8 mouse cellular contexts compared by ENCODE assay signal in genomic region chr4:144930366-144930765, GRCm38 (mm10). TPM values are rescaled to one million over a fixed set of nuclear protein-coding genes. Genes with fewer than 3 reads are reported as not detected.
DNase-seq lines count a peak whose midpoint lies in the region; ATAC-seq lines count a peak whose summit lies in the region.

No protein-coding gene starts in this region.

- WGBS in forebrain, embryonic 14.5 days = 47% methylated on average over 10 of the region's 10 CpGs
- 39% methylated on average over 10 of the region's 10 CpGs for WGBS in midbrain, embryonic 16.5 days

- H3K9ac ChIP-seq in forebrain, embryonic 14.5 days (ENCODE audit: low read length) = no peak overlapping the region
- H3K9ac ChIP-seq in midbrain, embryonic 16.5 days (ENCODE audit: low read depth, low read length) = no peak overlapping the region

- no peak overlapping the region for H3K4me2 ChIP-seq in forebrain, embryonic 14.5 days (ENCODE audit: low read length)
- no peak overlapping the region for H3K4me2 ChIP-seq in midbrain, embryonic 16.5 days (ENCODE audit: low read length)

- H3K9me3 ChIP-seq in forebrain, embryonic 14.5 days (replicated peaks; ENCODE audit: control insufficient read depth, low read length) = no peaks in the 10 kb centered on the region
- H3K9me3 ChIP-seq in midbrain, embryonic 16.5 days (replicated peaks; ENCODE audit: control insufficient read depth, low read length, poor library complexity, severe bottlenecking) = no peaks in the 10 kb centered on the region

- no peaks in the 10 kb centered on the region for H3K27me3 ChIP-seq in forebrain, embryonic 14.5 days (replicated peaks; ENCODE audit: control insufficient read depth, insufficient read depth, low read length)
- H3K27me3 ChIP-seq in midbrain, embryonic 16.5 days (ENCODE audit: control insufficient read depth, insufficient read depth, low read depth, low read length) = no peaks in the 10 kb centered on the region

- H3K36me3 ChIP-seq in forebrain, embryonic 14.5 days (ENCODE audit: control insufficient read depth, insufficient read depth, low read length) = no peaks in the 10 kb centered on the region
- H3K36me3 ChIP-seq in midbrain, embryonic 16.5 days (ENCODE audit: control insufficient read depth, insufficient read depth, low read length) = no peaks in the 10 kb centered on the region

- ATAC-seq in forebrain, embryonic 14.5 days = peak; percentile 66
- peak; percentile 83 for ATAC-seq in midbrain, embryonic 16.5 days

- no peaks in the 10 kb centered on the region for H3K4me1 ChIP-seq in forebrain, embryonic 14.5 days (ENCODE audit: control insufficient read depth, insufficient read depth, low read length)
- no peaks in the 10 kb centered on the region for H3K4me1 ChIP-seq in midbrain, embryonic 16.5 days (ENCODE audit: control insufficient read depth, insufficient read depth, low read length)

- H3K27ac ChIP-seq in forebrain, embryonic 14.5 days (ENCODE audit: low read depth, low read length) = no peak overlapping the region
- H3K27ac ChIP-seq in midbrain, embryonic 16.5 days (ENCODE audit: low read length) = peak overlapping the region; percentile 54

- peak; percentile 73 to 89 for DNase-seq in adrenal gland, adult (ENCODE audit: inconsistent age in 2 of 2, low spot score in 1 of 2)
- DNase-seq in adrenal gland, postnatal 4 days (ENCODE audit: low spot score in 2 of 2) = no peak
- peak; percentile 85 for DNase-seq in adrenal gland, postnatal 10 days
- peak; percentile 39 for DNase-seq in forebrain, embryonic 14.5 days (ENCODE audit: low spot score)
- peak; percentile 93 to 95 for DNase-seq in heart, postnatal 10 days
- DNase-seq in layer of hippocampus, postnatal 10 days (ENCODE audit: low spot score in 2 of 2) = peak; percentile 44 to 46
- DNase-seq in yolk sac, embryonic 10.5 days (ENCODE audit: low spot score) = peak; percentile 68

- H3K4me3 ChIP-seq in forebrain, embryonic 14.5 days (ENCODE audit: low read depth, low read length) = no peak overlapping the region
- no peak overlapping the region for H3K4me3 ChIP-seq in midbrain, embryonic 16.5 days (ENCODE audit: low read depth, low read length)

- intact Hi-C loops in heart, postnatal 10 days (cut with DNase I) = loop anchor here (2.0 kb wide), 2 partner anchors 16 to 38 kb away; partner anchors contain the start of gene Dhrs3

RNA-seq across cellular contexts. Expression of gene Dhrs3, which starts 37.7 kb away (rescaled TPM):
- 10 to 100 TPM; 75.8 to 96.2 TPM for total RNA-seq in adrenal gland, postnatal 4 days (2021)
- 100 to 1,000 TPM; 108 to 126 TPM for total RNA-seq in adrenal gland, postnatal 10 days (2021)
- 16.1 and 25.8 TPM in 2 replicates for polyA plus RNA-seq in forebrain, embryonic 14.5 days (2014; fragmentation: Nextera tagmentation; extraction: Ambion mirVana)
- 10 to 100 TPM; 90.2 to 95.2 TPM for total RNA-seq in heart, postnatal 10 days (2021)
- total RNA-seq in layer of hippocampus, postnatal 10 days (2021) = 10 to 100 TPM; 23.2 to 23.3 TPM
- polyA plus RNA-seq in midbrain, embryonic 16.5 days (2015; fragmentation: Nextera tagmentation; extraction: Ambion mirVana) = 27.4 and 41.6 TPM in 2 replicates

Comparison
In these comparisons a context has a peak if more than half of its experiments do, and no peak if none do; other contexts are left out.
1. DNase-seq: peak in adrenal gland, adult (2 of 2), adrenal gland, postnatal 10 days (single experiment), forebrain, embryonic 14.5 days (single experiment), heart, postnatal 10 days (2 of 2), layer of hippocampus, postnatal 10 days (2 of 2) and yolk sac, embryonic 10.5 days (single experiment); none in adrenal gland, postnatal 4 days (0 of 2).